Mouse (Mus musculus) C2C12 (cell line): ENCODE data around the gene Senp7. TPM values are rescaled to one million over a fixed set of nuclear protein-coding genes. Genes with fewer than 3 reads are reported as not detected.
"Not testable (repeated sequence)": the region's sequence is repeated elsewhere in the genome, so short reads cannot be mapped to it uniquely, and the experiment has no call there.

Experiments used
- H3K27me3 ChIP-seq: one replicate; pipeline ENCODE4 v1.6.1; 2011; ENCODE audit not compliant: control insufficient read depth, insufficient read depth, insufficient read length
- H3K36me3 ChIP-seq: one replicate; pipeline ENCODE4 v1.6.1; 2011; ENCODE audit not compliant: control insufficient read depth, insufficient read depth
- H3K4me3 ChIP-seq: one replicate; pipeline ENCODE4 v1.5.1; 2011; ENCODE audit warnings: mild to moderate bottlenecking, control low read depth; ENCODE audit not compliant: poor library complexity, insufficient read depth, severe bottlenecking
- H3K79me2 ChIP-seq: one replicate; pipeline ENCODE4 v1.6.1; 2011; ENCODE audit not compliant: control insufficient read depth, insufficient read depth
- H3K79me3 ChIP-seq: one replicate; pipeline ENCODE4 v1.6.1; 2011; ENCODE audit warnings: low read depth, control low read depth
- H3ac ChIP-seq: one replicate; pipeline ENCODE3; 2011; ENCODE audit warnings: low read depth; ENCODE audit not compliant: control insufficient read depth, insufficient read length
- CEBPB ChIP-seq: IDR thresholded peaks from one replicate; pipeline ENCODE4 v1.6.1; 2011; ENCODE audit warnings: low read depth, mild to moderate bottlenecking, control low read depth, moderate library complexity
- CTCF ChIP-seq: IDR thresholded peaks from one replicate; pipeline ENCODE4 v1.5.1; 2011; ENCODE audit not compliant: control insufficient read depth, insufficient read depth, insufficient read length
- FOSL1 ChIP-seq: IDR thresholded peaks from one replicate; pipeline ENCODE4 v1.8.0; 2011; ENCODE audit warnings: mild to moderate bottlenecking, low read length; ENCODE audit not compliant: poor library complexity, insufficient read depth, severe bottlenecking
- MAX ChIP-seq: IDR thresholded peaks from one replicate; pipeline ENCODE4 v1.6.1; 2011; ENCODE audit warnings: mild to moderate bottlenecking, control low read depth
- MYOD1 ChIP-seq: IDR thresholded peaks from one replicate; pipeline ENCODE4 v1.6.1; 2011; ENCODE audit warnings: low read depth; ENCODE audit not compliant: control insufficient read depth, insufficient read length
- MYOG ChIP-seq: IDR thresholded peaks from one replicate; pipeline ENCODE4 v1.6.1; 2011; ENCODE audit not compliant: control insufficient read depth, insufficient read length; ENCODE audit errors: extremely low read depth
- USF1 ChIP-seq: IDR thresholded peaks from one replicate; pipeline ENCODE4 v1.6.1; 2011; ENCODE audit warnings: low read depth, mild to moderate bottlenecking, control low read depth, moderate library complexity
- long read RNA-seq, 2 experiments: library from polyadenylated mRNA; unstranded; transcript quantifications; one replicate each; pipeline ENCODE4 v2.0.0; 2019 to 2020
- polyA plus RNA-seq: library from polyadenylated mRNA; unstranded; fragments of >200 nt; fragmentation: generic; extraction: Trizol; gene quantifications from one replicate; pipeline ENCODE4 v1.2.1, GENCODE M21; 2012; ENCODE audit warnings: missing spikeins

Senp7 gene
- polyA plus RNA-seq, result 3.4 TPM
- long read RNA-seq, experiment 1, partial matches to known transcripts, result 3 of 6 reads
- long read RNA-seq, experiment 1, other reads (novel, unspliced or antisense), result 2 of 6 reads
- long read RNA-seq, experiment 2, full-length matches to known transcripts, result 8 of 16 reads
- long read RNA-seq, experiment 2, partial matches to known transcripts, result 2 of 16 reads
- long read RNA-seq, experiment 2, other reads (novel, unspliced or antisense), result 6 of 16 reads

GRCm38 (mm10) chr16:56048038-56048437 lies at the start of gene Senp7:
TSS of gene Senp7 (plus strand) at chr16:56048338.
- H3K27me3 ChIP-seq, H3ac ChIP-seq, H3K4me3 ChIP-seq, H3K79me3 ChIP-seq, H3K79me2 ChIP-seq, H3K36me3 ChIP-seq: not testable (repeated sequence)

GRCm38 (mm10) chr16:56006798-56007197 lies 41.3 kb upstream of the Senp7 start:
- Histone ChIP-seq H3K79me3 (peaks cover 3% of the 10 kb centered on the region), H3ac (no peak overlapping the region), H3K36me3 (peaks cover 60% of the 10 kb centered on the region), H3K4me3 (no peak overlapping the region), H3K27me3 (no peaks in the 10 kb centered on the region), H3K79me2 (peaks cover 5% of the 10 kb centered on the region)
- TF ChIP-seq MYOG (no peak), MAX (no peak), CTCF (no peak), FOSL1 (no peak), CEBPB (no peak), USF1 (no peak)

GRCm38 (mm10) chr16:56008862-56009261 lies 39.3 kb upstream of the Senp7 start:
- TF ChIP-seq MAX, result no peak
- no peak for TF ChIP-seq MYOG
- TF ChIP-seq FOSL1, result no peak
- TF ChIP-seq MYOD1, result no peak
- TF ChIP-seq CEBPB, result no peak
- no peak for TF ChIP-seq CTCF
- TF ChIP-seq USF1, result no peak
- Histone ChIP-seq H3K27me3 (no peaks in the 10 kb centered on the region), H3K36me3 (peaks cover 57% of the 10 kb centered on the region), H3ac (no peak overlapping the region), H3K79me3 (peaks cover 3% of the 10 kb centered on the region), H3K4me3 (no peak overlapping the region), H3K79me2 (peaks cover 5% of the 10 kb centered on the region)

- Histone ChIP-seq H3K36me3 (peaks cover 42% of the 10 kb centered on the region), H3K27me3 (no peaks in the 10 kb centered on the region), H3K79me2 (peaks cover 5% of the 10 kb centered on the region), H3K4me3 (no peak overlapping the region), H3ac (no peak overlapping the region), H3K79me3 (peaks cover 3% of the 10 kb centered on the region)
- no peak for TF ChIP-seq FOSL1
- no peak for TF ChIP-seq MAX
- no peak for TF ChIP-seq USF1
- no peak for TF ChIP-seq CTCF
- TF ChIP-seq MYOG, result no peak
- no peak for TF ChIP-seq CEBPB
Observed at GRCm38 (mm10) chr16:56012789-56013743, 35.1 kb upstream of the Senp7 start.

DNA sequence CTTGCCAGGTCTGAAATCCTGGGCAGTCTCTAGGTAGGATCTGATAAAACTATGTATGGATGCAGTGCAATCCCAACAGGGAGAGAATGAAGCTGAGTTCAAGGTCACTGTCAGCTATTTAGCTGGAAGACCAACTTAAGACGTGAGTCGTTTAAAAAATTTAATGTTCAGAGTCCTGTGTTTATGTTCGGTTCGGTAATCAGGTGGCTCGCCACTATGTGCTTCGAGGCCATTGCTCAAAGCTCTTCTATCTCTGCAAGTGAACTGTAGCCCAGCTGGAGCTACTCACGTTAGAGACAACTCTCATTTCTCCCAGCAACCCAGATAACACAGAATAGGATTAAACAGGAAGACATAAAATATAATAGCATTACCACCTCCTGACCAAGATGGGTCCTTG lies 34.1 kb upstream of the Senp7 start:
- no peak for TF ChIP-seq MYOD1
- TF ChIP-seq MYOG, result no peak
- TF ChIP-seq MAX, result no peak
- no peak for TF ChIP-seq CEBPB
- no peak for TF ChIP-seq CTCF
- no peak for TF ChIP-seq USF1
- no peak for TF ChIP-seq FOSL1
- peaks cover 8% of the 10 kb centered on the region for H3K79me2 ChIP-seq
- peaks cover 2% of the 10 kb centered on the region for H3K79me3 ChIP-seq
- H3ac ChIP-seq, result no peak overlapping the region
- H3K36me3 ChIP-seq, result peaks cover 53% of the 10 kb centered on the region
- H3K27me3 ChIP-seq, result no peaks in the 10 kb centered on the region
- H3K4me3 ChIP-seq, result no peak overlapping the region

DNA sequence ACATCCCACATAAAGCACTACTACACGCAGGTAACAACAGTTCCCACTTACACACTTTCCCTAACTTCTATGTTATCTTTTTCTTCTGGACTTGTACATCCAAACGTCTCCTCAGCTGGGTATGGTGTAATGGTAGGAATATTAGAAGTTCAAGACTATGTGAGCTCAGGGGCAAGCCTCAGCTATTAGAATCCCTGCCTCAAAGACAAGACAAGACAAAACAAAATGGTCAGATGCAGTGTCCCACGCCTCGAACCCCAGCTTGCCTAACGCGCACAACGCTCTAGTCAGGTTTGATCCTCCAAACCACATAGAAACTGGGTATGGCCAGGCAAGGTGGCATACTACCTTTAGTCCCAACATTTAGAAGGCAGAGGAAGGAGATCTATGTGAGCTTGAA lies 28.5 kb upstream of the Senp7 start:
- Histone ChIP-seq H3K79me2 (peaks cover 62% of the 10 kb centered on the region), H3K36me3 (peaks cover 76% of the 10 kb centered on the region), H3K79me3 (peaks cover 41% of the 10 kb centered on the region), H3K4me3 (no peak overlapping the region), H3ac (no peak overlapping the region), H3K27me3 (no peaks in the 10 kb centered on the region)
- TF ChIP-seq MAX, result no peak
- no peak for TF ChIP-seq CTCF
- no peak for TF ChIP-seq MYOG
- no peak for TF ChIP-seq USF1
- no peak for TF ChIP-seq MYOD1
- no peak for TF ChIP-seq FOSL1
